Mouse (Mus musculus): ENCODE measurements at regions not wholly inside any gene's neighbourhood (a gene's known extent, or its start where the extent isn't known, plus 50 kb on each side); places are given as distances from the start of the nearest gene placed in this dataset.

GRCm38 (mm10) chr8:126105043-126105442, 110.1 kb downstream of the Kcnk1 start:
- no peak for TF ChIP-seq CTCF (IDR thresholded peaks at IDR 0.05; ENCODE audit: low read depth)
- TF ChIP-seq EP300 (IDR thresholded peaks at IDR 0.05; ENCODE audit: low read depth), result no peak
